Mouse (Mus musculus) CH12.LX (cell line): Measurements from ENCODE around the gene Wbp1l. TPM values are rescaled to one million over a fixed set of nuclear protein-coding genes. Genes with fewer than 3 reads are reported as not detected.
A peak's percentile ranks its signal among the peaks of the same experiment; 100 is the strongest.

Experiments
- DNase-seq: peaks from one replicate; pipeline ENCODE4 v3.0.0-alpha.2; 2013; ENCODE audit errors: extremely low read depth
- H3K27ac ChIP-seq: 2 replicates; pipeline ENCODE4 v1.5.1; 2012; ENCODE audit warnings: low read depth, mild to moderate bottlenecking, control low read depth, moderate library complexity; ENCODE audit not compliant: insufficient read depth
- H3K27me3 ChIP-seq: replicated peaks from 2 replicates; pipeline ENCODE3; 2012; ENCODE audit warnings: inconsistent platforms
- H3K36me3 ChIP-seq, 2 experiments: replicated peaks in 1 of 2; 2 replicates each; pipeline versions ENCODE3 to v1.6.1; 2012; ENCODE audit warnings: inconsistent platforms in 1 of 2, low read length in 1 of 2, mild to moderate bottlenecking in 1 of 2, mixed read lengths in 1 of 2, moderate library complexity in 1 of 2; ENCODE audit not compliant: control insufficient read depth in 1 of 2, insufficient read depth in 1 of 2
- H3K4me1 ChIP-seq, 2 experiments: 2 replicates each; pipeline ENCODE4 v1.6.1; 2012; ENCODE audit warnings: inconsistent platforms in 1 of 2, moderate library complexity in 1 of 2; ENCODE audit not compliant: insufficient read depth in 2 of 2, control insufficient read depth in 1 of 2
- H3K4me2 ChIP-seq: 2 replicates; pipeline ENCODE4 v1.6.1; 2012; ENCODE audit warnings: low read depth, mild to moderate bottlenecking, control low read depth; ENCODE audit not compliant: poor library complexity, insufficient read depth, severe bottlenecking
- H3K4me3 ChIP-seq, 3 experiments: fragments of 150-350 bp in 1 of 3; sonication (generic) in 1 of 3; replicated peaks in 1 of 3; 2 replicates each; pipeline versions ENCODE3 to v1.5.1; 2011 to 2012; ENCODE audit warnings: low read depth in 2 of 3, low read length in 2 of 3, mild to moderate bottlenecking in 2 of 3, moderate library complexity in 2 of 3, control low read depth in 1 of 3, improper control_type of control experiment in 1 of 3, inconsistent platforms in 1 of 3, mixed read lengths in 1 of 3; ENCODE audit not compliant: poor library complexity in 1 of 3
- H3K79me2 ChIP-seq: replicated peaks from 2 replicates; pipeline ENCODE4 v1.6.1; 2012; ENCODE audit warnings: mild to moderate bottlenecking, moderate library complexity; ENCODE audit not compliant: control insufficient read depth, poor library complexity, insufficient read depth, severe bottlenecking; ENCODE audit errors: extremely low read depth
- H3K9ac ChIP-seq: 2 replicates; pipeline ENCODE4 v1.6.1; 2012; ENCODE audit warnings: low read depth, mild to moderate bottlenecking, control low read depth, moderate library complexity; ENCODE audit not compliant: insufficient read depth
- H3K9me3 ChIP-seq: replicated peaks from 2 replicates; pipeline ENCODE3; 2012; ENCODE audit warnings: low read length, inconsistent platforms, mixed read lengths
- CHD1 ChIP-seq: IDR thresholded peaks from 2 replicates; pipeline ENCODE4 v1.6.1; 2012; ENCODE audit warnings: low read depth, low read length, improper control_type of control experiment, inconsistent platforms
- CHD2 ChIP-seq: IDR thresholded peaks from 2 replicates; pipeline ENCODE4 v1.6.1; 2011; ENCODE audit warnings: low read length, improper control_type of control experiment
- E2F4 ChIP-seq: IDR thresholded peaks from 2 replicates; pipeline ENCODE4 v1.6.1; 2011; ENCODE audit warnings: low read depth, low read length, improper control_type of control experiment; ENCODE audit not compliant: insufficient replicate concordance
- ELF1 ChIP-seq: IDR thresholded peaks from 2 replicates; pipeline ENCODE4 v1.6.1; 2014; ENCODE audit warnings: low read depth, mild to moderate bottlenecking, inconsistent platforms, low read length, improper control_type of control experiment
- EP300 ChIP-seq: IDR thresholded peaks from 2 replicates; pipeline ENCODE4 v1.6.1; 2011; ENCODE audit warnings: low read length, improper control_type of control experiment
- ETS1 ChIP-seq: conservative IDR thresholded peaks from 2 replicates; pipeline ENCODE4 v1.6.1; 2012; ENCODE audit warnings: low read depth, mild to moderate bottlenecking, inconsistent platforms, low read length, improper control_type of control experiment, moderate library complexity
- GABPA ChIP-seq: IDR thresholded peaks from 2 replicates; pipeline ENCODE4 v1.6.1; 2012; ENCODE audit warnings: low read depth, low read length, improper control_type of control experiment, inconsistent platforms; ENCODE audit not compliant: insufficient replicate concordance
- HCFC1 ChIP-seq: IDR thresholded peaks from 2 replicates; pipeline ENCODE4 v1.6.1; 2012; ENCODE audit warnings: low read depth, mild to moderate bottlenecking, inconsistent platforms, low read length, improper control_type of control experiment
- JUN ChIP-seq: IDR thresholded peaks from 2 replicates; pipeline ENCODE4 v1.6.1; 2011; ENCODE audit warnings: low read depth, mild to moderate bottlenecking, low read length, improper control_type of control experiment, moderate library complexity; ENCODE audit not compliant: insufficient read depth
- JUND ChIP-seq: conservative IDR thresholded peaks from 2 replicates; pipeline ENCODE4 v1.6.1; 2011; ENCODE audit warnings: low read depth, low read length, improper control_type of control experiment
- MAFK ChIP-seq: IDR thresholded peaks from 2 replicates; pipeline ENCODE4 v1.6.1; 2011; ENCODE audit warnings: low read length, improper control_type of control experiment; ENCODE audit not compliant: insufficient replicate concordance
- MAX ChIP-seq: IDR thresholded peaks from 2 replicates; pipeline ENCODE4 v1.6.1; 2011; ENCODE audit warnings: low read length, improper control_type of control experiment
- MAZ ChIP-seq: IDR thresholded peaks from 2 replicates; pipeline ENCODE4 v1.6.1; 2012; ENCODE audit warnings: low read depth, mild to moderate bottlenecking, inconsistent platforms, low read length, improper control_type of control experiment, moderate library complexity
- MXI1 ChIP-seq: IDR thresholded peaks from 2 replicates; pipeline ENCODE4 v1.6.1; 2011; ENCODE audit warnings: mild to moderate bottlenecking, low read depth, low read length, improper control_type of control experiment
- RAD21 ChIP-seq: IDR thresholded peaks from 2 replicates; pipeline ENCODE4 v1.6.1; 2011; ENCODE audit warnings: low read depth, mild to moderate bottlenecking, low read length, improper control_type of control experiment, moderate library complexity
- RCOR1 ChIP-seq: conservative IDR thresholded peaks from 2 replicates; pipeline ENCODE4 v1.6.1; 2012; ENCODE audit warnings: low read depth, mild to moderate bottlenecking, inconsistent platforms, low read length, improper control_type of control experiment
- SIN3A ChIP-seq: IDR thresholded peaks from 2 replicates; pipeline ENCODE4 v1.6.1; 2012; ENCODE audit warnings: low read length, improper control_type of control experiment, inconsistent platforms
- SMC3 ChIP-seq: IDR thresholded peaks from 2 replicates; pipeline ENCODE4 v1.6.1; 2011; ENCODE audit warnings: low read depth, low read length, improper control_type of control experiment
- TBP ChIP-seq: conservative IDR thresholded peaks from 2 replicates; pipeline ENCODE4 v1.6.1; 2011; ENCODE audit warnings: low read depth, low read length, improper control_type of control experiment
- TCF12 ChIP-seq: IDR thresholded peaks from 2 replicates; pipeline ENCODE4 v1.6.1; 2014; ENCODE audit warnings: low read depth, mild to moderate bottlenecking, inconsistent platforms, low read length, improper control_type of control experiment
- USF1 ChIP-seq: IDR thresholded peaks from 2 replicates; pipeline ENCODE4 v1.6.1; 2014; ENCODE audit warnings: low read depth, mild to moderate bottlenecking, inconsistent platforms, low read length, improper control_type of control experiment
- USF2 ChIP-seq: conservative IDR thresholded peaks from 2 replicates; pipeline ENCODE4 v1.6.1; 2011; ENCODE audit warnings: low read depth, low read length, improper control_type of control experiment
- ZC3H11A ChIP-seq: IDR thresholded peaks from 2 replicates; pipeline ENCODE4 v1.6.1; 2012; ENCODE audit warnings: low read depth, mild to moderate bottlenecking, inconsistent platforms, low read length, improper control_type of control experiment
- dilution Hi-C: fragments of 300-500 bp; cut with MboI; formaldehyde crosslinking; loops from 2 replicates; pipeline ENCODE4 v1.14.3; 2020; ENCODE audit warnings: low sequenced_read_pairs; ENCODE audit not compliant: extremely low pct_unique_long_range_greater_than_20kb, extremely low pct_ligation_motif_present
- in situ Hi-C: fragments of 300-500 bp; cut with MboI; formaldehyde crosslinking; loops from 3 replicates; pipeline ENCODE4 v1.14.3; 2019; ENCODE audit warnings: low sequenced_read_pairs, low pct_ligation_motif_present, low pct_unique_long_range_greater_than_20kb, mixed read lengths
- polyA plus RNA-seq: library from polyadenylated mRNA; unstranded; fragments of >175 nt; gene quantifications from 2 replicates; pipeline ENCODE4 v1.2.1, GENCODE M21; 2012; ENCODE audit warnings: low read depth; ENCODE audit not compliant: insufficient read length
- total RNA-seq, 2 experiments: library from RNA; depleted of rRNA; stranded (reverse); fragments of 300-350 nt in 1 of 2; fragments of >200 nt in 1 of 2; gene quantifications; 2 replicates each; pipeline ENCODE4 v1.2.3; 2012 to 2014

Wbp1l gene
- total and polyA plus RNA-seq, 3 experiments, result 11.6 to 23.5 (median 17.4) TPM

DNA sequence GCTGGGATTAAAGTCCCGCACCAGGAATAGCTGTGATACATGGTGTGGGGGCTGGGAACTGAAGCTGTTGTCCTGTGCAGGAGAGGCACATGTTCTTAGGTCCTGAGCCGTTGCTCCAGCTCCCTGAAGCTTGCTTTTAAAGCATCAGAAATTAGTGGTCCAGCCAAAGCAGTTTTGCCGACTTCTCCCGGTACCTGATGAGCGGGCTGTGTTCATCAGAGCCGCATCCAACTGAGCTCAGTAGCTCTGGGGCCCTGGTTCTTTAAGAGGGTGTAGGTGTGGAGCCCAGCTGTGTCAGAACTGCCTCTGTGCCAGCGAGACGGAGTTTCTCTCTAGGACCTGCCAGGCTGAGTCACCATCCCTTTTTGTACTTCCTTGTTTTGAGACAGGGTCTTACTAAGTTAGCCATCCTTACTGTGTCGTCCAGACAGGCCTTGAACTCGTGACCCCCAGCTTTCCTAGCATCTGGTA lies 100.2 kb downstream of the Wbp1l start (continued):
- peak; percentile 89; the same call in 1 of the 2 replicates for TF ChIP-seq CHD1
- TF ChIP-seq JUN, result peak; percentile 83
- TF ChIP-seq MXI1, result peak; percentile 76
- peak; percentile 85 for TF ChIP-seq SIN3A
- no peak for TF ChIP-seq ZC3H11A
- TF ChIP-seq SMC3, result no peak
- TF ChIP-seq USF2, result no peak

DNA sequence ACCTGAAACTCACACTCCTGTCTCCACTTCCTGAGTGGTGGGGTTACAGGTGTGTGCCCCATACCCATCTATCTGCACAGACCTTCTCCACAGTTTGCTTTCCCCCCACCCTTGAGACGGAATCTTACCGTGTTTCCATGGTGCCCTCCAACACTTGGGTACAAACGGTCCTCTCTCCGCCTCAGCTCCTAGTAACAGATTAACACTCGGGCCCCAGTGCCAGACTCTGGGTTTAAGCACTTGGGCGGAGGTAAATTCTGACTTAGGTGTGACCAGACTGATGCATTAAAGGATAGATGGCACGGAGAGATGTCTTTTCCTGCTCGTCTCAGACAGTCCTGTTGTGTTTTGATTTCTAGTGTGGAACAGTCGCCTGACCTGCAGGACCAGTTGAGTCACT lies 102.3 kb downstream of the Wbp1l start:
- Histone ChIP-seq H3K9me3 (peaks cover 4% of the 10 kb centered on the region), H3K9ac (no peak overlapping the region), H3K27ac (no peak overlapping the region), H3K79me2 (no peaks in the 10 kb centered on the region), H3K4me3 (no peak overlapping the region), H3K4me1 (peaks cover 24 to 31% of the 10 kb centered on the region in 2 experiments), H3K36me3 (peaks cover 5 to 30% of the 10 kb centered on the region in 2 experiments), H3K27me3 (no peaks in the 10 kb centered on the region), H3K4me2 (no peak overlapping the region)
- TF ChIP-seq HCFC1 (no peak), SIN3A (no peak), TBP (no peak), USF2 (no peak), E2F4 (no peak), TCF12 (no peak), JUND (no peak), RCOR1 (no peak), SMC3 (no peak), USF1 (no peak), ELF1 (no peak), ETS1 (no peak), MAX (no peak), CHD1 (no peak), MXI1 (no peak), JUN (no peak)
- dilution Hi-C loops (no loop called here), in situ Hi-C loops (no loop called here)
- no peak for DNase-seq

DNA sequence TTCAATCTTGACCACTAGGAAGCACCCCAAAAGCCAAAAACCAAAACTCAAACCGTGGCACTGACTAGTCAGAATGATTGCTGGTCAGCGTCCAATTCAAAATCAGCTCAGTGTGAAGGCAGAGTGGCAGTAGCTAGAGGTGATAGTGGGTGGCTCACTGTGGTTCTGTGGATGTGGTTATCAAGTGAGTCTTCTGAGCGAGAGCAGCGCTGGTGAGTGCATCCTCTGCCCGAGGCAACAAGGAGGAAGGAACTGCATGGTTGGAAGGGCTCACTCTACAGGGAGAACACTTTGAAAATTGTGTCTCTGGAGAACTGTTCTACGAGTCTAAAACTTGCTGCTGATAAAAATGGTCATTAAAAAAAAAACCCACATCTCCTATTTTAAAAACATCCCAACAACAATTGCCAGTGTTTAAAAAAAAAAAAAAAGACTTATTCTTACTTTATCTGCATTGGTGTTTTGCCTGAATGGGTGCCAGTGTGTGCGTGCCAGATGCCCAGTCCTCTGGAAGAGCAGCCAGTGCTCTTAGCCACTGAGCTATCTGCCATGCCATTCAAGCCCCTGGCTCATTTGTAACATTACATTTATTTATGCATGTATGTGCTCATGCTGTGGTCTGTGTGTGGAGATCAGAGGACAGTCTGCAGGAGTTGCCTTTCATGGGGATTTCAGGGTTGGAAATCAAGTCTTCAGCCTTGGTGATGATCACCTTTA lies 107.1 kb downstream of the Wbp1l start:
- dilution Hi-C loops, result no loop called here
- H3K27me3 ChIP-seq, result no peaks in the 10 kb centered on the region
- H3K36me3 ChIP-seq, result peaks cover 5 to 35% of the 10 kb centered on the region in 2 experiments
- H3K4me1 ChIP-seq, result peaks cover 14 to 35% of the 10 kb centered on the region in 2 experiments
- no peak overlapping the region for H3K4me2 ChIP-seq
- no peak overlapping the region for H3K9ac ChIP-seq
- no peaks in the 10 kb centered on the region for H3K9me3 ChIP-seq
- no peak for DNase-seq
- no peak for TF ChIP-seq TBP
- TF ChIP-seq SMC3, result no peak
- no peak for TF ChIP-seq RAD21
- no peak for TF ChIP-seq MAFK
- TF ChIP-seq GABPA, result no peak
- no peak for TF ChIP-seq CHD2
- TF ChIP-seq EP300, result no peak
- no peak for TF ChIP-seq CHD1
- TF ChIP-seq SIN3A, result no peak
- no peak for TF ChIP-seq MAZ
- no peak for TF ChIP-seq ZC3H11A
- TF ChIP-seq, all 38 proteins: peak for 0
- Histone ChIP-seq H3K79me2 (no peaks in the 10 kb centered on the region), H3K27ac (no peak overlapping the region), H3K4me3 (no peak overlapping the region)
- in situ Hi-C loops, result no loop called here
